Mouse (Mus musculus) bone marrow macrophage, adult 2 months (primary cell): ENCODE measurements around the gene Fgfr2.

ENCODE experiments used
- CTCF ChIP-seq: IDR thresholded peaks from 2 replicates; pipeline ENCODE4 v1.5.1; 2012; ENCODE audit warnings: low read depth, mild to moderate bottlenecking, low read length, moderate library complexity
- POLR2A ChIP-seq: IDR thresholded peaks from 2 replicates; pipeline ENCODE4 v1.6.1; 2012; ENCODE audit warnings: mild to moderate bottlenecking, low read depth, low read length, borderline replicate concordance

DNA sequence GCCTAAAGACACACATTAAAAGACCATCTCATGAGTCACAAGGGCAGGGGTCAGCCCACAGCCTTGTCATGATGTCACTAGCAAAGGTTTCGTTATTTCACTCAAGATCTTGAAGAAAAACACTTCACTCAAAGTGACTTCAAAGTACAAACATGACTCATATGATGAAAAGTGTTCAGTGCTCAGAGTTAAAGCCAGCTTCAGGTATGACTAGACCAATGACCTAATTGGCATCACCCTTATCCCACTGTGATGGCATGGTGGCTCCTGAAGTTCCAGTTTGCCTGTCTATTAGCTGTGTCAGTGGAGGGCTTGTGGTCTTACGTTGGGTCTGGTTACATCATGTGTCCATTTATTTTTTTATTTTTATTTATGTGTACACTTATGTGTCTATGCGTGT, 36.4 kb upstream of the Fgfr2 start:
- no peak for TF ChIP-seq CTCF
- no peak for TF ChIP-seq POLR2A
